Mouse (Mus musculus) intestine, embryonic 16.5 days (tissue): ENCODE measurements at regions not wholly inside any gene's neighbourhood (a gene's known extent, or its start where the extent isn't known, plus 50 kb on each side); places are given as distances from the start of the nearest gene placed in this dataset.

ENCODE experiments used
- ATAC-seq: fragments of 200-750 bp; cut with Nextera tagmentation; 2 replicates; pipeline ENCODE4 v1.8.0; 2017; ENCODE audit warnings: moderate TSS enrichment, moderate library complexity
- H3K27ac ChIP-seq: fragments of 300-500 bp; sonication (generic); 2 replicates; pipeline ENCODE4 v1.5.1; 2014; ENCODE audit warnings: mild to moderate bottlenecking, low read length
- H3K27me3 ChIP-seq: fragments of 300-500 bp; sonication (generic); replicated peaks from 2 replicates; pipeline ENCODE4 v1.6.1; 2014; ENCODE audit warnings: low read length, control low read depth, mixed read lengths; ENCODE audit not compliant: control insufficient read depth, insufficient read depth
- H3K36me3 ChIP-seq: fragments of 300-500 bp; sonication (generic); 2 replicates; pipeline ENCODE4 v1.6.1; 2014; ENCODE audit warnings: low read length, control low read depth; ENCODE audit not compliant: control insufficient read depth, insufficient read depth
- H3K4me1 ChIP-seq: fragments of 300-500 bp; sonication (generic); 2 replicates; pipeline ENCODE4 v1.6.1; 2014; ENCODE audit warnings: low read length, control low read depth, mixed read lengths; ENCODE audit not compliant: control insufficient read depth, insufficient read depth
- H3K4me2 ChIP-seq: fragments of 300-500 bp; sonication (generic); 2 replicates; pipeline ENCODE4 v1.6.1; 2014; ENCODE audit warnings: low read depth, low read length, control low read depth
- H3K4me3 ChIP-seq: fragments of 300-500 bp; sonication (generic); 2 replicates; pipeline ENCODE4 v1.5.1; 2014; ENCODE audit warnings: mild to moderate bottlenecking, low read length
- H3K9ac ChIP-seq: fragments of 300-500 bp; sonication (generic); 2 replicates; pipeline ENCODE4 v1.6.1; 2014; ENCODE audit warnings: low read depth, low read length
- H3K9me3 ChIP-seq: fragments of 300-500 bp; sonication (generic); 2 replicates; pipeline ENCODE4 v1.6.1; 2016; ENCODE audit warnings: low read length, control low read depth; ENCODE audit not compliant: control insufficient read depth
- WGBS: fragments of 180-500 bp; shearing (Covaris S2); extraction: QIAGEN DNeasy Blood & Tissue Kit; methylation state at CpG from one replicate; pipeline ENCODE4 v1.1.7; 2014; 5-methylcytosine and 5-hydroxymethylcytosine counted together

DNA sequence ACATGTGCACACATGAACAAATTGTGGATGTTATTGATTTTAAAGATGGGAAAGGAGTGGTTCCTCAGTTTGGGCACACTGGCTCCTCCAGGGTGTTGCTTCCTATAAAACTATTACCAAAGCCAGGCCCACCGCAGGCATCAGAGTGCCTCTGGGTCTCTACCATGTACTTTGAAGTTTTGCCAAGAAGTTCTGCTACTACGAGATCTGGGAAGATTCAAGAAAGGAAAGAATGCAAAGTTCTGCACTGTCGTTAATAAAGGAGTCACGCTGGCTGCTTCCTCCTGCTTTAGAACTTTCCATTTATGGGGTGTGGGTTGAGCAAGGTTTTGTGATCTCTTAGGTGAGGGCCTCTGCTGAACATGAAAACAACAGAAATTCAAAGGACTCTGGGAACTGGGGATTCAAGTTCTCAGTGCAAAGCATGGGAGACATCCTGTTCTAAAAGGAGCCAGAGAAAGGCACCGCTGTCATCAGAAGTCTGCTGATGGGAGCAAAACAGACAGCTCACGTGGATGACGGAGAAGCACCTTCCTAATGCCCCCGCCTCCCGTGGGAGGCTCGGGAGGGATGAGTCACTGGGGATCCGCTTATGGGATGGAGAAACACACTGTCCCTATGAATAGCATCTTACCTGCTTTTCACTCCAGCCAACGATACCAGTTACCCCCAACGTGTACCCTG, 394.6 kb upstream of the Kazn start:
- no peak for ATAC-seq
- H3K36me3 ChIP-seq = no peaks in the 10 kb centered on the region
- 65% methylated on average over 13 of the region's 13 CpGs for WGBS

GRCm38 (mm10) chr4:142626503-142627194, 387.4 kb upstream of the Kazn start:
- no peak overlapping the region for H3K9ac ChIP-seq
- WGBS = 65% methylated on average over 8 of the region's 8 CpGs
- no peaks in the 10 kb centered on the region for H3K36me3 ChIP-seq
- H3K4me2 ChIP-seq = no peak overlapping the region
- no peak overlapping the region for H3K4me3 ChIP-seq
- no peaks in the 10 kb centered on the region for H3K4me1 ChIP-seq
- H3K27ac ChIP-seq = 0 out of 2 replicates have a peak overlapping the region, but pooled peaks have one; percentile 6
- no peaks in the 10 kb centered on the region for H3K9me3 ChIP-seq
- ATAC-seq = peak; percentile 63
- no peaks in the 10 kb centered on the region for H3K27me3 ChIP-seq

More for the DNA sequence above, 394.6 kb upstream of the Kazn start:
- Histone ChIP-seq H3K27ac (no peak overlapping the region), H3K9ac (no peak overlapping the region), H3K27me3 (no peaks in the 10 kb centered on the region), H3K4me1 (0 out of 2 replicates have a peak, but pooled peaks cover 3% of the 10 kb centered on the region), H3K4me2 (no peak overlapping the region), H3K4me3 (no peak overlapping the region), H3K9me3 (no peaks in the 10 kb centered on the region)

GRCm38 (mm10) chr4:142625456-142625855, 386.3 kb upstream of the Kazn start:
- Histone ChIP-seq H3K4me1 (no peaks in the 10 kb centered on the region), H3K9me3 (no peaks in the 10 kb centered on the region), H3K27me3 (no peaks in the 10 kb centered on the region), H3K9ac (no peak overlapping the region), H3K4me2 (no peak overlapping the region), H3K4me3 (no peak overlapping the region), H3K36me3 (no peaks in the 10 kb centered on the region), H3K27ac (no peak overlapping the region)
- WGBS = 52% methylated on average over 3 of the region's 3 CpGs
- no peak for ATAC-seq

GRCm38 (mm10) chr4:142622151-142622861, 383.1 kb upstream of the Kazn start:
- no peak overlapping the region for H3K27ac ChIP-seq
- WGBS = 54% methylated on average over 17 of the region's 17 CpGs

DNA sequence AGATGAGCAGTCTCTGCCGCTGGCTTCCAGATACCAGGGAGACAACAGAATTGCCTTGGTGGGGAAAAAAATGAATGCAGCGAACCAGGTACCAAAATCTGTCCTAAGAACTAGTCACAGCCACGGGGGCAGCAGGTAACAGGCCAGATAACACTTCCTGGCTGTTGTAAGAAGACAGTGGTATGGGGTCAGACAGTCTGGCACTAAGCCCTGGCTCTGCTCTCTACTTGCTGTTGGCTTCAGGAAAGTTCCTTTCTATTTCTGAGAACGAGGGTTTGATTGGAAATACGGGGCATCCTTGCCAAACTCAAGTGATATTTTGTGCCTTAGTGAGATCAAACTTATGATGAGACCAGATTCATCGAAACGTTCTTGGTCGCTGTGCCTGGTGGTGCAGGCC, 380.2 kb upstream of the Kazn start:
- H3K27me3 ChIP-seq = no peaks in the 10 kb centered on the region
- no peak overlapping the region for H3K9ac ChIP-seq
- no peak overlapping the region for H3K27ac ChIP-seq
- 73% methylated on average over 8 of the region's 8 CpGs for WGBS
- ATAC-seq = no peak
- H3K4me1 ChIP-seq = no peaks in the 10 kb centered on the region; the same call in 1 of the 2 replicates
- H3K4me3 ChIP-seq = no peak overlapping the region
- H3K36me3 ChIP-seq = no peaks in the 10 kb centered on the region
- no peak overlapping the region for H3K4me2 ChIP-seq
- H3K9me3 ChIP-seq = no peaks in the 10 kb centered on the region

More at GRCm38 (mm10) chr4:142622151-142622861, 383.1 kb upstream of the Kazn start:
- Histone ChIP-seq H3K36me3 (no peaks in the 10 kb centered on the region), H3K9me3 (no peaks in the 10 kb centered on the region), H3K4me3 (no peak overlapping the region), H3K27me3 (no peaks in the 10 kb centered on the region), H3K4me2 (no peak overlapping the region), H3K9ac (no peak overlapping the region), H3K4me1 (no peaks in the 10 kb centered on the region; the same call in 1 of the 2 replicates)
- ATAC-seq = no peak

DNA sequence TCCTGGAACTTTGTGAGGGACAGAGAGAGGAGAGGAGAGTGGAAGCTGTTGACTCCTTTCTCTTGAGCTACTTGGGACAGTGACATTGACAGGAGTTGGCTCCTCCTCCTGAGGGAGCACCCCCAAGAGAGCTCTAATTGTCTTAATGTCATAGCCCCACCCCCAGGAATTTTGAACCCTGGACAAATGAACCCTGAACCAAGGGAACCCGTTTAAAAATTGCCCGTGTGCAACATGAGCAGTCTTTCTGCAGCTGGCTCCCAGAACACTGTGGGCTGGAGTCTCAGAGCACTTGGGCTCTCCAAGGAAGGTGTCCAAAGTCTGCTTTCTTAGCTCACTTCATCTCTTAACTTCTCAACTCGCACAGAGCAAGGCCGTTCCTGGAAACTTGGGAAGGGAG, 379.6 kb upstream of the Kazn start:
- no peaks in the 10 kb centered on the region for H3K27me3 ChIP-seq
- H3K9me3 ChIP-seq = no peaks in the 10 kb centered on the region
- no peak overlapping the region for H3K4me2 ChIP-seq
- no peak overlapping the region for H3K9ac ChIP-seq
- H3K4me1 ChIP-seq = no peaks in the 10 kb centered on the region; the same call in 1 of the 2 replicates
- H3K27ac ChIP-seq = no peak overlapping the region
- H3K4me3 ChIP-seq = no peak overlapping the region
- WGBS = 18% methylated on average over 4 of the region's 4 CpGs
- no peak for ATAC-seq
- no peaks in the 10 kb centered on the region for H3K36me3 ChIP-seq

DNA sequence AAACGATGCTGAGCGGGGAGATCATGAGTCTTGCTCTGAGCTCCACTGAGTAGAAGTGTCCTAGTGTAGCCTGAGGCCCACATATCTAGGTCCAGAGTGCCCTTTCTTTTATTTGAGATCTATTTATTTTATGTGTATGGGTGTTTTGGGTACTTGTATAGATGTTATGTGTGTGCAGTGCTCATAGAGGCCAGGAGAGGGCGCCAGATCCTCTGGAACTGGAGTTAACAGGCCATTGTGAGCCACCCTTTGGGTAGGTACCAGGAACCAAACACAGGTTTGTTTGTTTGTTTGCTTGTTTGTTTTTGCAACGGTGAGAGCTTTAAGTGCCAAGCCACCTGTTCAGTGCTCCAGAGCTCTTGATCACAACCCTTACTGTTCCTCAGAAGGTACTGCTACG, 378.5 kb upstream of the Kazn start:
- ATAC-seq = no peak
- Histone ChIP-seq H3K9me3 (no peaks in the 10 kb centered on the region), H3K27ac (no peak overlapping the region), H3K27me3 (no peaks in the 10 kb centered on the region), H3K4me1 (no peaks in the 10 kb centered on the region; the same call in 1 of the 2 replicates), H3K4me2 (no peak overlapping the region), H3K36me3 (no peaks in the 10 kb centered on the region), H3K4me3 (no peak overlapping the region), H3K9ac (no peak overlapping the region)
- 70% methylated on average over 5 of the region's 5 CpGs for WGBS

GRCm38 (mm10) chr4:142616901-142617300, 377.7 kb upstream of the Kazn start:
- H3K27ac ChIP-seq = no peak overlapping the region
- no peak overlapping the region for H3K4me3 ChIP-seq
- no peaks in the 10 kb centered on the region; the same call in 1 of the 2 replicates for H3K4me1 ChIP-seq
- H3K36me3 ChIP-seq = no peaks in the 10 kb centered on the region
- no peaks in the 10 kb centered on the region for H3K27me3 ChIP-seq
- H3K4me2 ChIP-seq = no peak overlapping the region
- no peaks in the 10 kb centered on the region for H3K9me3 ChIP-seq
- H3K9ac ChIP-seq = no peak overlapping the region
- 81% methylated on average over 7 of the region's 7 CpGs for WGBS
- ATAC-seq = no peak

GRCm38 (mm10) chr4:142605098-142605497, 365.9 kb upstream of the Kazn start:
- ATAC-seq = no peak
- no peaks in the 10 kb centered on the region for H3K36me3 ChIP-seq
- H3K4me3 ChIP-seq = no peak overlapping the region
- no peaks in the 10 kb centered on the region for H3K9me3 ChIP-seq
- WGBS = 80% methylated on average over 3 of the region's 3 CpGs
- no peak overlapping the region for H3K27ac ChIP-seq
- no peaks in the 10 kb centered on the region for H3K27me3 ChIP-seq
- no peaks in the 10 kb centered on the region for H3K4me1 ChIP-seq
- no peak overlapping the region for H3K9ac ChIP-seq
- no peak overlapping the region for H3K4me2 ChIP-seq
